Mouse (Mus musculus) megakaryocyte, embryonic 14.5 days (primary cell): ENCODE data around the gene Cryaa. TPM values are rescaled to one million over a fixed set of nuclear protein-coding genes. Genes with fewer than 3 reads are reported as not detected.

Experiments
- H3K27me3 ChIP-seq: replicated peaks from 2 replicates; pipeline ENCODE3; 2012; ENCODE audit warnings: inconsistent platforms
- H3K36me3 ChIP-seq: replicated peaks from 2 replicates; pipeline ENCODE3; 2012; ENCODE audit warnings: low read length, inconsistent platforms, mixed read lengths
- H3K4me1 ChIP-seq: 2 replicates; pipeline ENCODE4 v1.6.1; 2012; ENCODE audit warnings: inconsistent platforms
- H3K4me3 ChIP-seq: replicated peaks from 2 replicates; pipeline ENCODE3; 2012; ENCODE audit warnings: moderate library complexity, mild to moderate bottlenecking, inconsistent platforms
- H3K9me3 ChIP-seq: 2 replicates; pipeline ENCODE4 v1.6.1; 2012; ENCODE audit warnings: inconsistent platforms
- FLI1 ChIP-seq: IDR thresholded peaks from 2 replicates; pipeline ENCODE4 v1.6.1; 2012; ENCODE audit warnings: low read length, inconsistent platforms, mixed read lengths
- GATA1 ChIP-seq: IDR thresholded peaks from 3 replicates; pipeline ENCODE4 v1.6.1; 2012; ENCODE audit warnings: mixed read lengths, low read length, inconsistent platforms, borderline replicate concordance
- polyA plus RNA-seq: library from polyadenylated mRNA; stranded (reverse); fragments of >175 nt; gene quantifications from 2 replicates; pipeline ENCODE4 v1.2.3, GENCODE M21; 2012; ENCODE audit warnings: low replicate concordance; ENCODE audit not compliant: insufficient read depth

The Cryaa gene
- polyA plus RNA-seq, 1 experiment = not detected

- TF ChIP-seq FLI1 (no peak), GATA1 (no peak)
Measured at GRCm38 (mm10) chr17:31658468-31659185, 19.0 kb upstream of the Cryaa start, which contains the start of gene U2af1. TSS of gene U2af1 (minus strand) at chr17:31658892.

GRCm38 (mm10) chr17:31660661-31661250 is 16.9 kb upstream of the Cryaa start:
- Histone ChIP-seq H3K4me1 (peaks cover 32% of the 10 kb centered on the region), H3K36me3 (peaks cover 5% of the 10 kb centered on the region), H3K27me3 (no peaks in the 10 kb centered on the region), H3K4me3 (no peak overlapping the region), H3K9me3 (no peaks in the 10 kb centered on the region)
- no peak for TF ChIP-seq FLI1
- no peak for TF ChIP-seq GATA1

More at GRCm38 (mm10) chr17:31658468-31659185, 19.0 kb upstream of the Cryaa start, which contains the start of gene U2af1:
- H3K36me3 ChIP-seq = peaks cover 25% of the 10 kb centered on the region
- no peaks in the 10 kb centered on the region for H3K27me3 ChIP-seq
- H3K9me3 ChIP-seq = no peaks in the 10 kb centered on the region
- H3K4me1 ChIP-seq = peaks cover 40% of the 10 kb centered on the region
- H3K4me3 ChIP-seq = peak within 1 kb of the TSS; percentile 98

- H3K4me1 ChIP-seq = peaks cover 17% of the 10 kb centered on the region
- H3K36me3 ChIP-seq = no peaks in the 10 kb centered on the region
Measured at GRCm38 (mm10) chr17:31662855-31663254, 14.8 kb upstream of the Cryaa start.

GRCm38 (mm10) chr17:31664760-31665159 is 12.8 kb upstream of the Cryaa start:
- Histone ChIP-seq H3K4me1 (peaks cover 7% of the 10 kb centered on the region), H3K36me3 (no peaks in the 10 kb centered on the region), H3K9me3 (no peaks in the 10 kb centered on the region), H3K27me3 (peaks cover 20% of the 10 kb centered on the region), H3K4me3 (no peak overlapping the region)
- no peak for TF ChIP-seq FLI1
- no peak for TF ChIP-seq GATA1

More at GRCm38 (mm10) chr17:31662855-31663254, 14.8 kb upstream of the Cryaa start:
- Histone ChIP-seq H3K9me3 (no peaks in the 10 kb centered on the region), H3K4me3 (no peak overlapping the region), H3K27me3 (peaks cover 12% of the 10 kb centered on the region)
- TF ChIP-seq GATA1 = no peak
- TF ChIP-seq FLI1 = no peak

- Histone ChIP-seq H3K4me3 (no peak overlapping the region), H3K9me3 (no peaks in the 10 kb centered on the region), H3K36me3 (no peaks in the 10 kb centered on the region), H3K4me1 (peaks cover 7% of the 10 kb centered on the region), H3K27me3 (peaks cover 38% of the 10 kb centered on the region)
- TF ChIP-seq FLI1 = no peak
- no peak for TF ChIP-seq GATA1
Measured at GRCm38 (mm10) chr17:31668306-31668705, 9.3 kb upstream of the Cryaa start.

- TF ChIP-seq GATA1 (no peak), FLI1 (no peak)
- no peaks in the 10 kb centered on the region for H3K36me3 ChIP-seq
- no peaks in the 10 kb centered on the region for H3K9me3 ChIP-seq
- H3K4me3 ChIP-seq = no peak overlapping the region
- H3K27me3 ChIP-seq = peaks cover 48% of the 10 kb centered on the region
- no peaks in the 10 kb centered on the region for H3K4me1 ChIP-seq
Measured at GRCm38 (mm10) chr17:31670163-31670562, 7.4 kb upstream of the Cryaa start.

GRCm38 (mm10) chr17:31671698-31672097 is 5.9 kb upstream of the Cryaa start:
- Histone ChIP-seq H3K36me3 (no peaks in the 10 kb centered on the region), H3K27me3 (peaks cover 54% of the 10 kb centered on the region), H3K4me3 (no peak overlapping the region)

GRCm38 (mm10) chr17:31672279-31672678 is 5.3 kb upstream of the Cryaa start:
- no peak for TF ChIP-seq GATA1
- TF ChIP-seq FLI1 = no peak

More at GRCm38 (mm10) chr17:31671698-31672097, 5.9 kb upstream of the Cryaa start:
- H3K4me1 ChIP-seq = no peaks in the 10 kb centered on the region
- H3K9me3 ChIP-seq = no peaks in the 10 kb centered on the region
- TF ChIP-seq FLI1 (no peak), GATA1 (no peak)

GRCm38 (mm10) chr17:31674426-31674825 is 3.2 kb upstream of the Cryaa start:
- no peaks in the 10 kb centered on the region for H3K36me3 ChIP-seq
- no peaks in the 10 kb centered on the region for H3K9me3 ChIP-seq
- peaks cover 64% of the 10 kb centered on the region for H3K27me3 ChIP-seq
- H3K4me1 ChIP-seq = no peaks in the 10 kb centered on the region; the same call in 1 of the 2 replicates
- no peak overlapping the region for H3K4me3 ChIP-seq
- TF ChIP-seq FLI1 = no peak
- no peak for TF ChIP-seq GATA1

More at GRCm38 (mm10) chr17:31672279-31672678, 5.3 kb upstream of the Cryaa start:
- H3K4me1 ChIP-seq = no peaks in the 10 kb centered on the region
- no peaks in the 10 kb centered on the region for H3K36me3 ChIP-seq
- H3K4me3 ChIP-seq = no peak overlapping the region
- H3K9me3 ChIP-seq = no peaks in the 10 kb centered on the region
- H3K27me3 ChIP-seq = peaks cover 56% of the 10 kb centered on the region

- H3K27me3 ChIP-seq = peaks cover 81% of the 10 kb centered on the region
- no peaks in the 10 kb centered on the region for H3K36me3 ChIP-seq
- no peak overlapping the region for H3K4me3 ChIP-seq
- peaks cover 15% of the 10 kb centered on the region; the same call in 1 of the 2 replicates for H3K4me1 ChIP-seq
- TF ChIP-seq GATA1 = no peak
- no peak for TF ChIP-seq FLI1
- no peaks in the 10 kb centered on the region for H3K9me3 ChIP-seq
Measured at GRCm38 (mm10) chr17:31680450-31680849, 2.8 kb downstream of the Cryaa start.
